Mouse (Mus musculus) testis, adult 2 months (tissue): ENCODE results near the gene Gpr160.

Experiments
- CTCF ChIP-seq: fragments of 200-500 bp; IDR thresholded peaks from 2 replicates; pipeline ENCODE4 v1.5.1; 2012; ENCODE audit warnings: low read depth, mild to moderate bottlenecking, inconsistent platforms, low read length, moderate library complexity; ENCODE audit not compliant: control insufficient read depth, insufficient read depth, insufficient replicate concordance
- POLR2A ChIP-seq: fragments of 200-500 bp; IDR thresholded peaks from 2 replicates; pipeline ENCODE4 v1.6.1; 2012; ENCODE audit warnings: low read depth, mild to moderate bottlenecking, inconsistent platforms, low read length, moderate library complexity; ENCODE audit not compliant: control insufficient read depth

DNA sequence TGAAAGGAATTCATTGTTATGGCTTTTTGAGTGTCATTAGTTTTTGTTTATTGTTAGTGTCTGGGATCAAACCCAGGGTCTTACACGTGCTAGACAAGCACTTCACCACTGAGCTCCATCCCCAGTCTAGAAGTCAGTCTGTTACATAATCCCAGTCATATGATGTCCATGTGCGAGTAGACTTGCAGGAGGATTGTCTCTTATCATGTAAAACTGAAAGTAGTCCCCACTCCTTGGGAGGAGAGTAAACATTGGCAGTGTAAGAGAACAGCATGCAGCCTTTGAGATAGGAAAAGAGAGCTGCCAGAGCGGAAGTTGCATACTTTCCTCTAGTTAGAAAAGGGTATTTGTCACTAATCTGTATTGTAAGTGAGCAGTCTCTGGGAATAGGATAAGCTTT lies 42.9 kb upstream of the Gpr160 start:
- TF ChIP-seq CTCF (no peak), POLR2A (no peak)
